Mouse (Mus musculus) small intestine, adult 2 months (tissue): ENCODE results near the gene Sorl1.

Source experiments
- CTCF ChIP-seq: fragments of 200-500 bp; IDR thresholded peaks from 2 replicates; pipeline ENCODE4 v1.5.1; 2012; ENCODE audit warnings: low read depth, mild to moderate bottlenecking, control low read depth, inconsistent platforms, low read length, moderate library complexity, mixed read lengths; ENCODE audit not compliant: insufficient replicate concordance, insufficient read length; ENCODE audit errors: extremely low read depth
- POLR2A ChIP-seq: fragments of 200-500 bp; IDR thresholded peaks from 2 replicates; pipeline ENCODE4 v1.6.1; 2012; ENCODE audit warnings: low read depth, mild to moderate bottlenecking, control low read depth, inconsistent platforms, low read length, moderate library complexity

GRCm38 (mm10) chr9:42019308-42020031, 104.6 kb downstream of the Sorl1 start:
- TF ChIP-seq CTCF (no peak), POLR2A (no peak)
